Mouse (Mus musculus): ENCODE data around the gene Mt3. TPM values are rescaled to one million over a fixed set of nuclear protein-coding genes. Genes with fewer than 3 reads are reported as not detected.

The Mt3 gene
- polyA plus RNA-seq, 1 experiment = not detected

- Histone ChIP-seq H3K27me3 (replicated peaks) (peaks cover 7% of the 10 kb centered on the region), H3K4me3 (replicated peaks) (peak overlapping the region; percentile 94), H3K4me1 (peaks cover 88% of the 10 kb centered on the region), H3K36me3 (replicated peaks; ENCODE audit: low read length) (no peaks in the 10 kb centered on the region), H3K9me3 (no peaks in the 10 kb centered on the region)
- TF ChIP-seq FLI1 (IDR thresholded peaks at IDR 0.05; ENCODE audit: low read length) = no peak
- TF ChIP-seq GATA1 (IDR thresholded peaks at IDR 0.05; ENCODE audit: borderline replicate concordance, low read length) = no peak
Observed at GRCm38 (mm10) chr8:94172809-94173732, 20.7 kb downstream of the Mt3 start.

GRCm38 (mm10) chr8:94173848-94174403 lies 21.5 kb downstream of the Mt3 start:
- Histone ChIP-seq H3K4me3 (replicated peaks) (peak overlapping the region; percentile 94), H3K27me3 (replicated peaks) (peaks cover 7% of the 10 kb centered on the region), H3K9me3 (no peaks in the 10 kb centered on the region), H3K4me1 (peaks cover 92% of the 10 kb centered on the region), H3K36me3 (replicated peaks; ENCODE audit: low read length) (no peaks in the 10 kb centered on the region)
- TF ChIP-seq GATA1 (IDR thresholded peaks at IDR 0.05; ENCODE audit: borderline replicate concordance, low read length) = no peak
- TF ChIP-seq FLI1 (IDR thresholded peaks at IDR 0.05; ENCODE audit: low read length) = no peak

GRCm38 (mm10) chr8:94174619-94175213 lies 22.3 kb downstream of the Mt3 start:
- Histone ChIP-seq H3K36me3 (replicated peaks; ENCODE audit: low read length) (no peaks in the 10 kb centered on the region), H3K4me1 (peaks cover 89% of the 10 kb centered on the region), H3K9me3 (no peaks in the 10 kb centered on the region), H3K27me3 (replicated peaks) (peaks cover 7% of the 10 kb centered on the region), H3K4me3 (replicated peaks) (peak overlapping the region; percentile 66)
- no peak for TF ChIP-seq GATA1 (IDR thresholded peaks at IDR 0.05; ENCODE audit: borderline replicate concordance, low read length)
- no peak for TF ChIP-seq FLI1 (IDR thresholded peaks at IDR 0.05; ENCODE audit: low read length)

- H3K4me1 ChIP-seq = peaks cover 82% of the 10 kb centered on the region
- H3K4me3 ChIP-seq (replicated peaks) = peak overlapping the region; percentile 94
- H3K27me3 ChIP-seq (replicated peaks) = no peaks in the 10 kb centered on the region
- no peaks in the 10 kb centered on the region for H3K9me3 ChIP-seq
- peaks cover 7% of the 10 kb centered on the region for H3K36me3 ChIP-seq (replicated peaks; ENCODE audit: low read length)
- TF ChIP-seq GATA1 (IDR thresholded peaks at IDR 0.05; ENCODE audit: borderline replicate concordance, low read length) (no peak), FLI1 (IDR thresholded peaks at IDR 0.05; ENCODE audit: low read length) (no peak)
Observed at GRCm38 (mm10) chr8:94177716-94178390, 25.4 kb downstream of the Mt3 start.

- peaks cover 82% of the 10 kb centered on the region for H3K4me1 ChIP-seq
- H3K27me3 ChIP-seq (replicated peaks) = peaks cover 1% of the 10 kb centered on the region
- H3K4me3 ChIP-seq (replicated peaks) = peak within 1 kb of the TSS; percentile 94
- no peak for TF ChIP-seq FLI1 (IDR thresholded peaks at IDR 0.05; ENCODE audit: low read length)
- no peak for TF ChIP-seq GATA1 (IDR thresholded peaks at IDR 0.05; ENCODE audit: borderline replicate concordance, low read length)
- peaks cover 7% of the 10 kb centered on the region for H3K36me3 ChIP-seq (replicated peaks; ENCODE audit: low read length)
- H3K9me3 ChIP-seq = no peaks in the 10 kb centered on the region
Observed at GRCm38 (mm10) chr8:94178857-94179712, 26.7 kb downstream of the Mt3 start, which contains the start of gene Mt1. TSS of gene Mt1 (plus strand) at chr8:94179082.

- Histone ChIP-seq H3K27me3 (replicated peaks) (peaks cover 5% of the 10 kb centered on the region), H3K4me1 (peaks cover 80% of the 10 kb centered on the region), H3K9me3 (no peaks in the 10 kb centered on the region), H3K36me3 (replicated peaks; ENCODE audit: low read length) (peaks cover 7% of the 10 kb centered on the region), H3K4me3 (replicated peaks) (peak overlapping the region; percentile 94)
- TF ChIP-seq FLI1 (IDR thresholded peaks at IDR 0.05; ENCODE audit: low read length) (no peak), GATA1 (IDR thresholded peaks at IDR 0.05; ENCODE audit: borderline replicate concordance, low read length) (no peak)
Observed at GRCm38 (mm10) chr8:94179713-94180560, 27.5 kb downstream of the Mt3 start.

- peaks cover 74% of the 10 kb centered on the region for H3K4me1 ChIP-seq
- peaks cover 5% of the 10 kb centered on the region for H3K27me3 ChIP-seq (replicated peaks)
- TF ChIP-seq GATA1 (IDR thresholded peaks at IDR 0.05; ENCODE audit: borderline replicate concordance, low read length) (no peak), FLI1 (IDR thresholded peaks at IDR 0.05; ENCODE audit: low read length) (no peak)
- no peaks in the 10 kb centered on the region for H3K9me3 ChIP-seq
- peak overlapping the region; percentile 94 for H3K4me3 ChIP-seq (replicated peaks)
- H3K36me3 ChIP-seq (replicated peaks; ENCODE audit: low read length) = peaks cover 7% of the 10 kb centered on the region
Observed at GRCm38 (mm10) chr8:94180561-94180908, 28.1 kb downstream of the Mt3 start.
